Mouse (Mus musculus): ENCODE data around the gene Gse1.

DNA sequence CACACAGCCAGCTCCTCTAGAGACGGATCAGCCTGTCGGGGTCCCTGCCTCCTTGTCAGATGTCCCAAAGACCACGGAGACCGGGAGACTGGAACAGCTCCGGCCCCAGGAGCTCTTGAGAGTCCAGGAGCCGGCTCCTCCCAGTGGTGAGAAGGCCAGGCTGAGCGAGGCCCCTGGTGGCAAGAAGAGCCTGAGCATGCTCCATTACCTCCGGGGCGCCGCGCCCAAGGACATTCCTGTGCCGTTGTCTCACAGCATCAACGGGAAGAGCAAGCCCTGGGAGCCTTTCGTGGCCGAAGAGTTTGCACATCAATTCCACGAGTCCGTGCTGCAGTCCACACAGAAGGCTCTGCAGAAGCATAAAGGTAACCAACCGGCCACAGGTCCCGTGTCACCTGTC lies 346.7 kb downstream of the Gse1 start:
- TF ChIP-seq TAL1 (IDR thresholded peaks at IDR 0.05; ENCODE audit: low read length) (no peak), GATA1 (IDR thresholded peaks at IDR 0.05; ENCODE audit: low read length) (no peak)
